Mouse (Mus musculus) ovary, adult 18-20 months (tissue): Measurements from ENCODE around the gene Asap2.

Experiments used
- DNase-seq: peaks from one replicate; pipeline ENCODE4 v3.0.0; 2022; ENCODE audit warnings: low spot score, mixed read lengths

Gene Asap2

GRCm38 (mm10) chr12:21133031-21133430, 142.8 kb downstream of the Asap2 start:
- no peak for DNase-seq

DNA sequence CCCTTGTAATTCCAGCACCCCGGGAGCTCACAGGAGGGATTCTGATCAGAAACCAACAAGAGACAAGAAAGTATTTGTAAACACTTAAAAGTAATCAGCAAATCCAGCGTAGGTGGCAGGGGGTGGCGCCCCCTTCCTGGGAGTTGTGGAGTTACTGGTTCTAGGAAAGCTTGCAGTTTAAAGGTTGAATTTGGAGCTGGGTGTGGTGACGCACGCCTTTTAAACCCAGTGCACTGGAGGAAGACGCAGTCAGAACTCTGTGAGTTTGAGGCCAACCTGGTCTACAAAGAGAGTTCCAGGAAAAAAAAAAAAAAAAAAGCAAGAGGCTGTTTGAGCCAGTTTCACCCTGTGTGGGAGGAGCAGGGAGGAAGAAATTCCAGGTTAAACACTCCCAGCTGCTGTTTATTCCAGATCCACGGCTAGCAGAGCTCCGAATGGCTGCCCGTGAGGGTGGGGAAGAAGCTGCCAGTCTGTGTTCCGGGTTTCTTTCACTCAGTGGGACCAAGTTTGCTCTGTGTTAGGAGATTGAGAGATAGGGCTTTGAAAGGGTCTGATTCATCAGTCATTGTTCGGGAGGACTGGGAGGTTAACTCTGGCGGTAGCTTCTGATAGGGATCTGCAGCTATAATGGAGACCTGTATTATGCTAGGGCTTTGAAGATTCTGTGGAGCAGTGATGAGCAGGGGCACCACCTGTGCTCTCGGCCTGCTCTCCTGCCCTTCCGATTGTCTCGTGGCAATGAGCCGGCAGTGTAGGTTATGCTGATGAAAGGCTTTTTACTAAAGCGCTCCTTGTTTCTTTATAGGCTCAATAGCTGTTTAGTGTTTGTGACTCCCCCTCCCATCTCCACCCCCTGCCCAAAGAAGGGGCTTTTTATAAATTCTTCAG, 144.0 kb downstream of the Asap2 start:
- no peak for DNase-seq

DNA sequence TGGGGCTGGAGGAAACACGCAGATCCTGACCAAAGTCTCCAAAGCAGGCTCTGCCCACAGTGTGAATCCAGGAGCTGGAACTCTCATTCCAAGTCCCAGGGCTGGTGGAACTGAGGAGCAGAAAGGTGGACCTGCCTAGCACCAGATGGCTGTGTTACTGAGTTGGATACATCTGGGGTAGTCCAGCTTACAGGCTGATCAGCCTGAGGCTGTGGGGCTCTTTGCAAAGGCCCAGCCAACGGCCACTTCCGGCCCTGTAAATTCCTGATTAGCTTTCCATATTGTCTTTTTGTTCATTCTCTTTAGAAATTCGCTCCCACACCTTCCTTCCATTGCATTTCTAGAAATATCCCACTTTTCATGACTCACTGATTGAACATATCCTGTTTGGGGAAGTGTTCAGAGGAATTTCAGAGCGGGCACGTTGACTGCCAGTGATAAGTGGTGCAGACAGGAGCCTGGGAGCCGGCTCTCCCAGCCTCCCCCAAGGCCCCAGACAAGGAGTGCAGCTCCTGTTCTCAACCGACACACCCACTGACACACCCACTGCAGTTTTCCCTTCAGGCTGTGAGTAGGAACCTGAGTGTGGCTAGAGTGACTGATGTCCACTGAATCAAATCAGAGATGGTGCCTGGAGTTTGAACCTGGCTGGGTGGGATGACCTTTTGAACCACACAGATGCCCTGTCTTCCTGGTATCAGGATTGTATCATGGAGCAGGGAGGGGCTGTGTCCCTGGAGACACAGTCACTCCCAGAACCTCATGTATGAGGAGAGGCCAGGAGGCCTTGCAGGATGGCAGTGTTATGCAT, 145.6 kb downstream of the Asap2 start:
- peak; percentile 49 for DNase-seq

DNA sequence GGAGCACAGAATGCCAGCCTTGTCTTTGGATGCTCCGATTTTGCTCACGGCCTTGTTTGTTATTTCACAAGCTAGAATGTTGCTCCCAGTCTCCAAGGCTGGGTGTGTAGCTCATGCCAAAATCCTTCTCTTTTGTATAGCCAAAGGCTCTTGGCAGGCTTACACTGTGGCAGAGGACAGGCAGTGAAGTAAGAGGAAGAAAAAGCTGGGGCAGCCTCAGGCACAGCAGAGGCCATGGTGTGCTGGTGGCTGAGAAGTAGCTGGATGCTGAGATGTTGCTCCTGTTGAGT, 146.1 kb downstream of the Asap2 start:
- peak; percentile 47 for DNase-seq

- DNase-seq = no peak
Observed at GRCm38 (mm10) chr12:21139560-21139959, 149.3 kb downstream of the Asap2 start.

GRCm38 (mm10) chr12:21140153-21140552, 149.9 kb downstream of the Asap2 start:
- no peak for DNase-seq

- no peak for DNase-seq
Observed at GRCm38 (mm10) chr12:21140741-21141308, 150.6 kb downstream of the Asap2 start.

GRCm38 (mm10) chr12:21141691-21142300, 151.5 kb downstream of the Asap2 start:
- DNase-seq = no peak

- DNase-seq = no peak
Observed at GRCm38 (mm10) chr12:21142489-21143254, 152.4 kb downstream of the Asap2 start.

DNA sequence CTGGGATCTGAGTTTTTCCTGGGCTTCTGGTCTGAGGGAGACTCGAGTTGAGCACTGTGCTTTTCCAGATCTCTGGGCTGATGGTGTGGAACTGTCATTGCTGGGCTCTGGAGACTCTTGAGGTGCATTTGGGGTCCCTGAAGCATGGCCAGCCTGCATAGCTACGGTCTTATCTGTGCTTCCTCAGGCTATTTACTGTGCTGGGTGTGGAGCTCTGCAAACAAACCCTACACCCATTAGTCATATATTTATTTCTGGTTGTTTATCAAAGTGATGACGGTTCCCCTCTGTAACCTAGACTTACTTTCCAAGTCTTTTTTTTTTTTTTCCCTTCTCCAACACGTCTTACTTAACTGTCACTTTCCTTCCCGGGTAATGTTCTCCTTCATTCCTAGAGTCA, 154.3 kb downstream of the Asap2 start:
- DNase-seq = no peak

- DNase-seq = no peak
Observed at GRCm38 (mm10) chr12:21145050-21145449, 154.8 kb downstream of the Asap2 start.

DNA sequence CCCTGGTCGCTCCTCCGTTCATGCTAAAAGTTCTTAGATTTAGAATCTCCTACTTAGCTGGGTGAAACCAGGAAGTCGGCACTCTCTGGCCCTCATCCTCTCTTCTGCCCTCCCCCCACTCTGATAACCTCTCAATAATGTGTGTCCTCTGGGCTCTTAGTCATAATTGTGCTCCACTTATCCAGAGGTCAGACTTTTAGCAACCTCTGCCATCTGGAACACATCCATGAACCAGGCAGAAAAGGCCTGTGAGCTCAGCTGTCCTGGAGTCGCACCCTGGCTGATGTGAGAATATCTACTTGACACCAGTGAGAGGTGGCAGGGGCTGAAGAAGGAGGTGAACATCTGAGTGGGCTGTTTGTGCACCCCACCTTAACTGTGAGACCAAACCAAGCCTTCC, 156.6 kb downstream of the Asap2 start:
- no peak for DNase-seq

DNA sequence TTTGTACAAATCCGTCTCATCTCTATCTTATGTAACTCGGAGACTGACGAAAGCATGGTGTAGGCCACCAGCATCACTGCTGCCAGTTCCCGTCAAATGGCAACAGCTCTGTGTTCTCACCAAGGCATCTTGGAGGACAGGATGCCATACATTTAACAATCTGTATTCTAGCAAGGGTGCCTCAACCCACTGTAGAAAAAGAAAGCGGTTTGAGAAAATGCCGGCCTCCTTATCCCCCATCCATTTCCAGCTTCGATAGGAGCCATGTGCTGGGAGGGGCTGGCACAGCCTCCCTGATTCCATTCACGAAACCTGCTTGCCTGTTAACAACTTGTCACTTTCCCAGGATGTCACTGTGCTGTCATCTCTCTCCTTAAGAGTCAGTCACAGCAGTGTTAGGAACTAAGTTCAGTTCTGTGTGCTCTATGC, 163.0 kb downstream of the Asap2 start:
- no peak for DNase-seq

DNA sequence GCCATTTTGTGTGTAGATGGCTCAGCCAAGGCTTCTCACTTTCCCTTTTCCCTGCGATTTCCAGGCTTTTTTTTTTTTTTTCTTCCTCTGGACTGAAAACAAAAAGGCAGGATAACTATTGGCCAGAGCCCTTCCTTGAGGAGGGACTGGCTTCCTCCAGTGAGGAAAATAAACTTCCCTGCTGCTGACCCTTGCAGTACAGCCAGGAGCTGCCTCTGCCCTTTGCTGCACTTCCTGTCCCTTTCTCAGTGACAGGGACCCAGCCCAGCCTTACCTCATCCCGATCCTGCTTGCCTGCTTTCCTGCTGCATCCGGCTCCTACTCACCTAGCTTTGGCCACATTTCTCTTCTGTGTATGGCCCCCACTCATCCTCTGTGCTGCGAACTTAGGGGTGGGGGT, 164.8 kb downstream of the Asap2 start:
- no peak for DNase-seq

DNA sequence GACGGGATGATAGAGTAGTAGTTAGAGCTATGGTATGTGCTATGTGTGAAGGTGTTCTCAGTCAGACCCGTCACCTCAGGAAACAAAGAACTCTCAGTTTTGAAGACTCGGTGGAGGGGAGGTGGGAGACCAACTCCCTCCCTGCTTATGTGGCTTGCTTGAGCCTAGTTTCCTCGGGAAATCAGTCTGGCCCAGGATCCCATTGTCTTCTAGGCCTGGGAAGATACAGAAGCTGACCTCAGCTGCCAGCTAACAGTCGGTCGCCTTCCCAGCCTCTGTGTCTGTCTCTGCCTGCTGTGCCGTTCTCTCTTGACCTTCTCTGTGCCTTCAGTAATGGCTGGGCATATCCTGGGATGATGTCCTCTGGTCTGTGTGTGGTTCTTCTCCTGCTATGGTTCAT, 169.0 kb downstream of the Asap2 start:
- DNase-seq = no peak

- DNase-seq = no peak
Observed at GRCm38 (mm10) chr12:21160327-21160828, 170.1 kb downstream of the Asap2 start.

- no peak for DNase-seq
Observed at GRCm38 (mm10) chr12:21161841-21162240, 171.6 kb downstream of the Asap2 start.

- no peak for DNase-seq
Observed at GRCm38 (mm10) chr12:21163706-21164105, 173.4 kb downstream of the Asap2 start.

GRCm38 (mm10) chr12:21164251-21164650, 174.0 kb downstream of the Asap2 start:
- no peak for DNase-seq

GRCm38 (mm10) chr12:21165157-21165556, 174.9 kb downstream of the Asap2 start:
- DNase-seq = no peak

DNA sequence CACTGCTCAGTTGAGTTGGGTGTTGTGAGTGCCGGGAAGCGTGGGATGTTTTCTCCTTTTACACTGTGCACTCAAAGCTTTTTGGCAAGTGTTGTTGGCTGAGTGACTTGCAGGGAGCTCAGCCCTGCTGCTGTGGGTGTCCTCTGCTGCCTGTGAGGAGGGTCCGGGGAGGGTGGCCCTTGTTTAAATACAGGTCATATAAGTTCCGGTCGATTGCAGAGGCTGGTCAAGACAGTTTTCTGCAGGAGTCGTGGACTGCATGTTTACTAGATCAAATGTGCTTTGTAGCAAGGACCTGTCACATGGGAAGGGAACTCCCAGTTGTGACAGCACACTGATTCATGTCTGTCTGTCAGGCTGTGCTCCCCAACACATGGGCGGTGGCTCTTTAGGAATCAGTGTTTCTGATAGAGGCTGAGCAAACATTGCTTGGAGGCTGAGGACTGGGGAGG, 175.7 kb downstream of the Asap2 start:
- no peak for DNase-seq
